Mouse (Mus musculus) liver, adult (tissue): ENCODE data around the gene Vwa8.
A peak's percentile ranks its signal among the peaks of the same experiment; 100 is the strongest.

Experiments used
- GATA4 ChIP-seq: IDR thresholded peaks from 2 replicates; pipeline ENCODE4 v1.6.1; 2014; ENCODE audit warnings: mild to moderate bottlenecking, low read length; ENCODE audit not compliant: insufficient replicate concordance

Gene Vwa8

DNA sequence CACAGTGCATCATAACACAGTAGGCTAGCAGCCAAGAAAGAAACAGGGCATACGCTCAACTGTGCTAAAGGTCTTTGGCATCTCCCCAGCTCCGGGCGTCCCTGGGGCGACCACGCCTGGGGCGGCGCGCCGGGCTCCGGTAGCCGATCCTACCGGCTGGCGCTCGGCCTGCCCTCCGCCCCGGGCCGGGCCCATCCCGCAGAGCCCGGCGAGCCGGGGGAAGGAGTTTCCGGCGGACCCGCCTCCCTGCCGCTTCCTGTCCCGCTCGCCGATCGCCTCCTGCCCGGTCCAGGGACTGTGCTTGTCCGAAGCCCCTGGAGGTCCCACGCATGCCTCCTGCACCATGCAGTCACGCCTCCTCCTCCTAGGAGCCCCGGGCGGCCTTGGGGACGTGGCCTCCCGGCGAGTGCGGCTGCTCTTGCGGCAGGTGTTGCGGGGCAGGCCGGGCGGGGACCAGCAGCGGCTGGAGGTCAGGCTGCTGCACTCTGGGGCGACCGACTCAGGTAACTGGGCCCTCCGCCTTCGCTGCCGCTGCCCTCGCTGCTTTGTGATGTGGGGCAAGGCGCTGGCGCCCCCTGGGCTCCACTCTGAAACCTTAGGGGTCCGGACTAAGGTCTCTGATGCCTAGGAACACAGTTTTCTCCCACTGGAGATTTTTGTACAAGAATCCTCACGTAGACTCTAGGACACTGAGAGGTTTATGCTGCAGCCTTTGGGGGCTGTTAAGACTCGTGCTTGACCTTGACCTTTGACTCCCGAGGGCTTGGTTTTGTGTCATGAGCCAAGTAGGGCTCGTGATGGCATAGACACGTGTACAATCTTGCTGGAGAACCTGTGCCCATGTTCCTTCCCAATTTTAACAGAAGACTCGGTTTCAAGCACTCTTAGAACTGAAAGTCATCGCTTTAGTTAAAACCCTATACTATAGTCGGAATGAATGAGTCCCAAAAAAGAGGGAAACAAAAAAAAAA is at the start of gene Vwa8:
Vwa8 (plus strand) TSS at position 112 of the 971 bp plus-strand sequence.
- peak; percentile 21; the same call in 1 of the 2 replicates for TF ChIP-seq GATA4

DNA sequence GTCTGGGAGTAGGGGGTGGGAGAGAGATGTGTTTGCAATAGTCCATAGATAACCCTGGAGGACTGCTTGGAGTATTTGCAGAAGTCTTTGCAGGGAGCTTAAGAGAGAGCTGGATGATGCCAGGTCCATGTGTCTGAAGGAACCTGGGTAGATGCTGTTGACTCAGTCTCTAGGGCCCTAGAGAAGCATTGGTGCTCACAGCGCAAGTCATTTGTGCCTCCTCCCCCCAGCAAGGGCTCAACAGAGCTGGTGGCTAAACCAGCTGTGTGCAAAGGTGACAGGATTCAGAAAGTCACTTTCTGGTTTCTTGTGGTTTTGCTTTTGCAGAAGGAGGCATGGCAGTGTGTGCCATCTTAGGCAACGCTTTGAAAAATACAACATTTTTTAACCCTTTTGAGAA is 46.5 kb upstream of the Vwa8 start:
- no peak for TF ChIP-seq GATA4

DNA sequence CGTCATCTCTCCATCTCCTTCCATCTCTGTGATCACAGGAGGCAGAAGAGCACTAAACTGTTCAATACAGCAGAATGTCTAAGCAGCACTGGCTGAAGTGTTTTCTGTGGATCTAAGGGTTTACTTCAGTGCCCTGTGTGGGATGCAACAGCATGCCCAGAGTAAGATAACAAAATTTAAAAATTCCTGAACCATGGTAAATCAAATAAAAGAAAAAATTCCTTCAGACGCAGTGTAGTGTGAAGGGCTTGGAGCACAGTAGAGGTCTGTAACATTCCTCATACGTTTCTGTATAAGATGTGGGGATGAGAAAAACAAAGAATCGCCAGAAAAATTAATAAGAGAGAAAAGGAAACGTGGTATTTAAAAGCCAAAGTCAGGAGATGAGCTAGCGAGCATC is 44.9 kb upstream of the Vwa8 start:
- no peak for TF ChIP-seq GATA4

- no peak for TF ChIP-seq GATA4
Observed at GRCm38 (mm10) chr14:78812896-78813295, 36.0 kb upstream of the Vwa8 start.

- TF ChIP-seq GATA4, result no peak
Observed at GRCm38 (mm10) chr14:78816411-78816810, 32.4 kb upstream of the Vwa8 start.

DNA sequence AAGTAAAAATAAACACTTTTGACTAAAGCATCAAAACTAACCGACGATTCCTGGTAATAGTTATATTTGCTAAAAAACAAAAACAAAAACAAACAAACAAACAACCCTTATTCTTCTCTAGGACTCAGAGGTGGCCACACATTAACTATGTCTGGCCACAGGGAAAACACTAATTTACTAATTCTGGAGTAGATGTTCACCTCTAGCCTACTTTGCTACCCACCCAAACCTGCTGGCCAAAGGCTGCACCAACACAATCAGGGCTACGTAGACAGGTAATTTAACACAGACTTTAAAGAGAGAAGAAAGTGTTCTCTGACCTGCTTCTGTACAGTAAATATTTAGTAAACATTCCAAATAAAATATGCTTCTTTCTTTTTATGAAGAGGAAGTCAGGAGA is 31.2 kb upstream of the Vwa8 start:
- TF ChIP-seq GATA4, result no peak

DNA sequence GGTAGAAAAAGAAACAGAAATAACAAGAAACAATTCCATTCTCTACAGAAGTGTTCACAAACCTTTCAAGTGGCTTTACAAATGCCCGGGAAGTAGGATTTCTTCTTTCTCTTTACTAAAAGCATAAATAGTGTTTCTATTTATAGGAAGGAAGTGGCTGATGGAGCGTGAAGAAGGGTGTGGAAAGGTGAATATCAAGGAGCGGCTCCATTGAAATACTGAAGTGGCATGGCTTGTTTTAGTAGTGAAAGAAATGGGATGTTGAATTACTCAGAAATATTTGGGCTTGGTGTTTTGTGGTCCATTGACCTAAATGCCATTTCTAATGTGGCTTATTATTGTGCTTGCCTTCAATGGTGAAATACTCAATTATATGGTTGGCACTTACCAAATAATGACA is 30.4 kb upstream of the Vwa8 start:
- TF ChIP-seq GATA4, result no peak

- no peak for TF ChIP-seq GATA4
Observed at GRCm38 (mm10) chr14:78824013-78824412, 24.8 kb upstream of the Vwa8 start.

DNA sequence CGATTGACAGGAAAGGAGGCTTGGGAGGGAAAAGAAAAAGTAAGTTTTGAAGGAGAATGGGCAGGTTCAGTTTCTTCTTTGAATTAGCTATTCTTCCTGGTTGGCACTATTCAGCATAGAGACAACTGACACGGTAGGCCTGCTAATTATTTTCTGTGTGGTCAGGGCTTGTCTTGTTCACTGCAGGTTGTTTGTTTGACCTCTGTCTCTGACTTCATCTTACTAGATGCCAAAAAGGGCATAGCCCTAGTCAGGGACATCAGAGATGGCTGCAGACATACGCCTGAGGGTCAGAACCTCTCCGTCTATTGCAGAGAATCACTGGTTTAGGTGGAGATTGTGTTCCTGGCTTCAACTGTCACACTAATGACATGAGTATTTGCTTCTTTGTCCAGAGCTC is 24.3 kb upstream of the Vwa8 start:
- TF ChIP-seq GATA4, result no peak

DNA sequence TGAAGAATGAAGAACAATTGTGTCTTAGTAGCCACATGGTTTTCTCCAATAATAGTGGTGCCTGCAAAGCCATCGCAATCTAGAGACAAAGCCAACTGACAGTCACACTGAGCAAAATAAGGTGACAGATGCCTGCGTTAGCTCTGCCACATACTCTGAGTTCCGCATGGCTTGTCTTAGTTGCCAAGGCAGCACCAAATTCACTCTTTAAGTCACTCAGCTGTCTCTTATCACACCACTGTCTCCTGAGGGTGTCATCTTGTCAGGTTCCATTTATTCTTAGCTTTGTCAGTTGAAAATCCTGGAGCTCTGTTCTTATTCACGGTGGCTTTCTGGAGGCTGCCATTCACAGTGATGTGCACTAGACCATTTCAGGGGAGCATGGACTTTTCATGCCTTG is 17.7 kb upstream of the Vwa8 start:
- TF ChIP-seq GATA4, result no peak

- TF ChIP-seq GATA4, result no peak
Observed at GRCm38 (mm10) chr14:78847948-78848347, 904 bp upstream of the Vwa8 start.

GRCm38 (mm10) chr14:78848477-78848876 is 375 bp upstream of the Vwa8 start:
- TF ChIP-seq GATA4, result no peak

- TF ChIP-seq GATA4, result no peak
Observed at GRCm38 (mm10) chr14:78849961-78850578, 1.2 kb downstream of the Vwa8 start.

DNA sequence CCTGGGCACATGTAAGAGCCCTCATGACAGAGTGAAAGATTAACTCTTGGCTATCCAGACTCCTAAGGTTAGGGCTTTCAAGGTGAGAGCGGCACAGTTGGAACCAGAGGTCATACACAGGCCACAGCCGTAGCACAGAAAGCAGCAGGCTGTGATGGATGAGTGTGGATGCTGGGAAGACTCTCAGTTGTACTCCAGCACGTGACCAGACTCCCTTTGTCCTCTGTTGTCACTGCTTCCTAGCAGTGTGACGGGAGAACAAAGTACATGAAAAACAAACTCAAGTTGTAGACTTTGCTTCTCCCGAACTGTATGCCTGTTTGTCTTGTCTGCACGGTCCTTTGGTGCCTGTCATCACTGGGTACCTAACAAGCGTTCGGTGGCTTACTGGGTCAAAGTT is 1.8 kb downstream of the Vwa8 start:
- TF ChIP-seq GATA4, result no peak

- TF ChIP-seq GATA4, result no peak
Observed at GRCm38 (mm10) chr14:78851366-78851765, 2.5 kb downstream of the Vwa8 start.

- no peak for TF ChIP-seq GATA4
Observed at GRCm38 (mm10) chr14:78852401-78853246, 3.8 kb downstream of the Vwa8 start.

DNA sequence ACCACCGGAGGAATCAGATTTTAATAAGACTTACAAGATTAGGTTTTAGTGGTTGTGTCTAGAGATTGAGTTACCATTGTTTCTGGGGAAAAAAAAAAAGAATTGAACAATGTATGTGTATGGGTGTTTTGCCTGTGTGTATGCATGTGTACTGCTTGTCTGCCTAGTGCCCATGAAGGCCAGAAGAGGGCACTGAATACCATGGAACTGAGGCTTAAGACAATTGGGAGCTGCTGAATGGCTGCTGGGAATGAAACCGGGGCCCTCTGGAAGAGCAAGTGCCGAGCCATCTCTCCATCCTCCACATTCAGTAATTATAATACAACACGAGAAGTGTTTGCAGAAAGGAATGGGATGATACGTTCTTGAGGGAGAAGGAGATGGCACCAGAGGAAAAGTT is 12.3 kb downstream of the Vwa8 start:
- no peak for TF ChIP-seq GATA4
